Mouse (Mus musculus) hindbrain, embryonic 10.5 days (tissue): Measurements from ENCODE around the gene Smarce1. TPM values are rescaled to one million over a fixed set of nuclear protein-coding genes. Genes with fewer than 3 reads are reported as not detected.
A peak's percentile ranks its signal among the peaks of the same experiment; 100 is the strongest.

Experiments used
- DNase-seq: peaks from one replicate; pipeline ENCODE4 v3.0.0-alpha.2; 2017; ENCODE audit warnings: low spot score
- H3K27ac ChIP-seq: fragments of 300-500 bp; sonication (generic); 2 replicates; pipeline ENCODE4 v1.5.1; 2016; ENCODE audit warnings: mild to moderate bottlenecking, moderate library complexity
- H3K27me3 ChIP-seq: fragments of 300-500 bp; sonication (generic); 2 replicates; pipeline ENCODE4 v1.6.1; 2016; ENCODE audit warnings: mild to moderate bottlenecking; ENCODE audit not compliant: poor library complexity, insufficient read depth, severe bottlenecking
- H3K36me3 ChIP-seq: fragments of 300-500 bp; sonication (generic); 2 replicates; pipeline ENCODE4 v1.6.1; 2016; ENCODE audit warnings: mild to moderate bottlenecking, moderate library complexity
- H3K4me1 ChIP-seq: fragments of 300-500 bp; sonication (generic); replicated peaks from 2 replicates; pipeline ENCODE4 v1.6.1; 2016; ENCODE audit warnings: mild to moderate bottlenecking
- H3K4me3 ChIP-seq: fragments of 300-500 bp; sonication (generic); 2 replicates; pipeline ENCODE4 v1.5.1; 2016; ENCODE audit warnings: mild to moderate bottlenecking, moderate library complexity
- H3K9me3 ChIP-seq: fragments of 300-500 bp; sonication (generic); 2 replicates; pipeline ENCODE4 v1.6.1; 2016; ENCODE audit warnings: mild to moderate bottlenecking, moderate library complexity
- WGBS: fragments of 180-500 bp; shearing (Covaris S2); methylation state at CpG from one replicate; pipeline ENCODE4 v1.1.7; 2016; 5-methylcytosine and 5-hydroxymethylcytosine counted together
- polyA plus RNA-seq: library from polyadenylated mRNA; unstranded; fragments of >200 nt; fragmentation: Nextera tagmentation; extraction: Ambion mirVana; gene quantifications from 2 replicates; pipeline ENCODE4 v1.2.1, GENCODE M21; 2016

The Smarce1 gene
- polyA plus RNA-seq, 1 experiment from 2014 or later, result 289 TPM

GRCm38 (mm10) chr11:99221811-99222210 lies 9.0 kb downstream of the Smarce1 start:
- no peak overlapping the region for H3K4me3 ChIP-seq
- no peaks in the 10 kb centered on the region for H3K27me3 ChIP-seq
- 75% methylated on average over 2 of the region's 2 CpGs for WGBS
- H3K9me3 ChIP-seq, result no peaks in the 10 kb centered on the region
- H3K36me3 ChIP-seq, result peaks cover 98% of the 10 kb centered on the region
- H3K4me1 ChIP-seq, result no peaks in the 10 kb centered on the region
- no peak for DNase-seq
- no peak overlapping the region for H3K27ac ChIP-seq

GRCm38 (mm10) chr11:99217248-99217986 lies 13.4 kb downstream of the Smarce1 start:
- DNase-seq, result no peak
- peaks cover 98% of the 10 kb centered on the region for H3K36me3 ChIP-seq
- 94% methylated on average over 7 of the region's 7 CpGs for WGBS

GRCm38 (mm10) chr11:99216181-99216580 lies 14.6 kb downstream of the Smarce1 start:
- WGBS, result 95% methylated on average over 3 of the region's 3 CpGs
- Histone ChIP-seq H3K4me1 (no peaks in the 10 kb centered on the region), H3K27ac (no peak overlapping the region), H3K36me3 (peaks cover 99% of the 10 kb centered on the region), H3K9me3 (no peaks in the 10 kb centered on the region), H3K4me3 (no peak overlapping the region), H3K27me3 (no peaks in the 10 kb centered on the region)
- no peak for DNase-seq

More at GRCm38 (mm10) chr11:99217248-99217986, 13.4 kb downstream of the Smarce1 start:
- Histone ChIP-seq H3K4me1 (no peaks in the 10 kb centered on the region), H3K27me3 (no peaks in the 10 kb centered on the region), H3K9me3 (no peaks in the 10 kb centered on the region), H3K4me3 (no peak overlapping the region), H3K27ac (no peak overlapping the region)

- Histone ChIP-seq H3K27me3 (no peaks in the 10 kb centered on the region), H3K27ac (no peak overlapping the region), H3K4me3 (no peak overlapping the region), H3K9me3 (no peaks in the 10 kb centered on the region), H3K4me1 (no peaks in the 10 kb centered on the region), H3K36me3 (peaks cover 95% of the 10 kb centered on the region)
- 89% methylated on average over 7 of the region's 7 CpGs for WGBS
- DNase-seq, result no peak
Measured at GRCm38 (mm10) chr11:99212693-99213092, 18.1 kb downstream of the Smarce1 start.

- H3K27me3 ChIP-seq, result no peaks in the 10 kb centered on the region
- WGBS, result 85% methylated on average over 2 of the region's 2 CpGs
- H3K4me3 ChIP-seq, result no peak overlapping the region
- no peak for DNase-seq
- no peaks in the 10 kb centered on the region for H3K4me1 ChIP-seq
- H3K36me3 ChIP-seq, result peaks cover 87% of the 10 kb centered on the region
- no peak overlapping the region for H3K27ac ChIP-seq
- H3K9me3 ChIP-seq, result no peaks in the 10 kb centered on the region
Measured at GRCm38 (mm10) chr11:99211964-99212363, 18.9 kb downstream of the Smarce1 start.

GRCm38 (mm10) chr11:99208105-99208669 lies 22.6 kb downstream of the Smarce1 start:
- Histone ChIP-seq H3K4me3 (no peak overlapping the region), H3K4me1 (no peaks in the 10 kb centered on the region), H3K9me3 (no peaks in the 10 kb centered on the region), H3K27me3 (no peaks in the 10 kb centered on the region), H3K27ac (no peak overlapping the region), H3K36me3 (peaks cover 49% of the 10 kb centered on the region)
- no peak for DNase-seq
- 84% methylated on average over 8 of the region's 8 CpGs for WGBS

GRCm38 (mm10) chr11:99207449-99207848 lies 23.4 kb downstream of the Smarce1 start:
- no peak for DNase-seq
- H3K36me3 ChIP-seq, result peaks cover 42% of the 10 kb centered on the region
- H3K27ac ChIP-seq, result no peak overlapping the region
- H3K9me3 ChIP-seq, result no peaks in the 10 kb centered on the region
- H3K4me3 ChIP-seq, result no peak overlapping the region
- H3K27me3 ChIP-seq, result no peaks in the 10 kb centered on the region
- no peaks in the 10 kb centered on the region for H3K4me1 ChIP-seq
- 29% methylated on average over 2 of the region's 2 CpGs for WGBS

- DNase-seq, result no peak
- Histone ChIP-seq H3K36me3 (peaks cover 37% of the 10 kb centered on the region), H3K9me3 (no peaks in the 10 kb centered on the region), H3K4me1 (no peaks in the 10 kb centered on the region), H3K4me3 (no peak overlapping the region), H3K27me3 (no peaks in the 10 kb centered on the region), H3K27ac (no peak overlapping the region)
- WGBS, result 36% methylated on average over 2 of the region's 2 CpGs
Measured at GRCm38 (mm10) chr11:99206954-99207353, 23.9 kb downstream of the Smarce1 start.

GRCm38 (mm10) chr11:99189154-99189582 lies 41.6 kb downstream of the Smarce1 start:
- peak; percentile 43 for DNase-seq
- 27% methylated on average over 14 of the region's 14 CpGs for WGBS

GRCm38 (mm10) chr11:99187348-99187747 lies 43.5 kb downstream of the Smarce1 start:
- 87% methylated on average over 4 of the region's 4 CpGs for WGBS
- 0 out of 2 replicates have a peak, but pooled peaks cover 13% of the 10 kb centered on the region for H3K27me3 ChIP-seq
- H3K9me3 ChIP-seq, result no peaks in the 10 kb centered on the region
- no peaks in the 10 kb centered on the region for H3K36me3 ChIP-seq
- no peaks in the 10 kb centered on the region for H3K4me1 ChIP-seq
- no peak overlapping the region for H3K4me3 ChIP-seq
- DNase-seq, result no peak
- no peak overlapping the region for H3K27ac ChIP-seq

More at GRCm38 (mm10) chr11:99189154-99189582, 41.6 kb downstream of the Smarce1 start:
- Histone ChIP-seq H3K27ac (no peak overlapping the region), H3K27me3 (0 out of 2 replicates have a peak, but pooled peaks cover 13% of the 10 kb centered on the region), H3K4me1 (no peaks in the 10 kb centered on the region), H3K36me3 (no peaks in the 10 kb centered on the region), H3K9me3 (no peaks in the 10 kb centered on the region), H3K4me3 (no peak overlapping the region)

GRCm38 (mm10) chr11:99186836-99187235 lies 44.0 kb downstream of the Smarce1 start:
- no peaks in the 10 kb centered on the region for H3K9me3 ChIP-seq
- H3K4me1 ChIP-seq, result no peaks in the 10 kb centered on the region
- H3K27ac ChIP-seq, result no peak overlapping the region
- no peak overlapping the region for H3K4me3 ChIP-seq
- no peaks in the 10 kb centered on the region for H3K36me3 ChIP-seq
- DNase-seq, result no peak
- WGBS, result 77% methylated on average over 2 of the region's 2 CpGs
- H3K27me3 ChIP-seq, result 0 out of 2 replicates have a peak, but pooled peaks cover 13% of the 10 kb centered on the region

GRCm38 (mm10) chr11:99182575-99182974 lies 48.2 kb downstream of the Smarce1 start:
- Histone ChIP-seq H3K36me3 (no peaks in the 10 kb centered on the region), H3K9me3 (0 out of 2 replicates have a peak, but pooled peaks cover 3% of the 10 kb centered on the region), H3K27ac (no peak overlapping the region), H3K4me1 (no peaks in the 10 kb centered on the region), H3K27me3 (0 out of 2 replicates have a peak, but pooled peaks cover 3% of the 10 kb centered on the region), H3K4me3 (no peak overlapping the region)
- 86% methylated on average over 11 of the region's 11 CpGs for WGBS
- DNase-seq, result no peak

- WGBS, result 88% methylated on average over 5 of the region's 5 CpGs
- Histone ChIP-seq H3K36me3 (no peaks in the 10 kb centered on the region), H3K9me3 (0 out of 2 replicates have a peak, but pooled peaks cover 3% of the 10 kb centered on the region), H3K27ac (no peak overlapping the region), H3K4me1 (no peaks in the 10 kb centered on the region), H3K27me3 (no peaks in the 10 kb centered on the region), H3K4me3 (no peak overlapping the region)
- no peak for DNase-seq
Measured at GRCm38 (mm10) chr11:99180071-99180470, 50.7 kb downstream of the Smarce1 start.
